Mouse (Mus musculus) right cerebral cortex, postnatal 10 days (tissue): ENCODE measurements around the gene Msantd3.

Experiments used
- DNase-seq, 2 experiments: peaks; one replicate each; pipeline ENCODE4 v3.0.0; 2021; ENCODE audit warnings: low spot score in 2 of 2

Gene Msantd3

GRCm38 (mm10) chr4:48554132-48554531 is 14.4 kb downstream of the Msantd3 start:
- DNase-seq, result no peak

GRCm38 (mm10) chr4:48555729-48556128 is 16.0 kb downstream of the Msantd3 start:
- DNase-seq, result peak in 1 of 2 experiments; percentile 65

- DNase-seq, result no peak
Measured at GRCm38 (mm10) chr4:48559652-48560051, 19.9 kb downstream of the Msantd3 start.

- DNase-seq, result no peak
Measured at GRCm38 (mm10) chr4:48561824-48562223, 22.1 kb downstream of the Msantd3 start.

GRCm38 (mm10) chr4:48564962-48565361 is 25.2 kb downstream of the Msantd3 start:
- DNase-seq, result no peak

GRCm38 (mm10) chr4:48576361-48576760 is 36.6 kb downstream of the Msantd3 start:
- no peak for DNase-seq

- DNase-seq, result no peak
Measured at GRCm38 (mm10) chr4:48577831-48578230, 38.1 kb downstream of the Msantd3 start.

GRCm38 (mm10) chr4:48578399-48578798 is 38.7 kb downstream of the Msantd3 start:
- no peak for DNase-seq

- no peak for DNase-seq
Measured at GRCm38 (mm10) chr4:48579475-48580110, 39.9 kb downstream of the Msantd3 start.

GRCm38 (mm10) chr4:48581201-48581600 is 41.5 kb downstream of the Msantd3 start:
- no peak for DNase-seq

- no peak for DNase-seq
Measured at GRCm38 (mm10) chr4:48581993-48582392, 42.3 kb downstream of the Msantd3 start.

- DNase-seq, result no peak
Measured at GRCm38 (mm10) chr4:48582941-48583340, 43.2 kb downstream of the Msantd3 start.

GRCm38 (mm10) chr4:48584421-48585240 is 44.9 kb downstream of the Msantd3 start, which contains the start of gene Tmeff1:
Gene Tmeff1 (plus strand): TSS chr4:48585174.
- DNase-seq, result peak in 1 of 2 experiments; percentile 75

GRCm38 (mm10) chr4:48585241-48586098 is 45.7 kb downstream of the Msantd3 start:
- peak; percentile 54 to 72 for DNase-seq

- DNase-seq, result peak; percentile 48 to 53
Measured at GRCm38 (mm10) chr4:48586099-48586821, 46.5 kb downstream of the Msantd3 start.

- DNase-seq, result no peak
Measured at GRCm38 (mm10) chr4:48587526-48587925, 47.8 kb downstream of the Msantd3 start.

GRCm38 (mm10) chr4:48588576-48588975 is 48.8 kb downstream of the Msantd3 start:
- no peak for DNase-seq

- DNase-seq, result no peak
Measured at GRCm38 (mm10) chr4:48590862-48591261, 51.1 kb downstream of the Msantd3 start.

GRCm38 (mm10) chr4:48591390-48591789 is 51.7 kb downstream of the Msantd3 start:
- no peak for DNase-seq

- no peak for DNase-seq
Measured at GRCm38 (mm10) chr4:48592328-48592727, 52.6 kb downstream of the Msantd3 start.

GRCm38 (mm10) chr4:48592844-48593243 is 53.1 kb downstream of the Msantd3 start:
- no peak for DNase-seq
